Mouse (Mus musculus) cerebellum, adult 9-11 months (tissue): ENCODE results near the gene Mast4.

Experiments
- DNase-seq: peaks from one replicate; pipeline ENCODE4 v3.0.0; 2022

The Mast4 gene

GRCm38 (mm10) chr13:103195847-103196246, 138.4 kb downstream of the Mast4 start:
- DNase-seq, result no peak

- DNase-seq, result no peak
Observed at GRCm38 (mm10) chr13:103183566-103183965, 150.7 kb downstream of the Mast4 start.

GRCm38 (mm10) chr13:103181836-103182235, 152.5 kb downstream of the Mast4 start:
- no peak for DNase-seq

- no peak for DNase-seq
Observed at GRCm38 (mm10) chr13:103176871-103177270, 157.4 kb downstream of the Mast4 start.

- no peak for DNase-seq
Observed at GRCm38 (mm10) chr13:103174431-103174830, 159.9 kb downstream of the Mast4 start.

- peak; percentile 10 for DNase-seq
Observed at GRCm38 (mm10) chr13:103173545-103174182, 160.6 kb downstream of the Mast4 start.

GRCm38 (mm10) chr13:103151944-103152343, 182.4 kb downstream of the Mast4 start:
- no peak for DNase-seq

GRCm38 (mm10) chr13:103151171-103151570, 183.1 kb downstream of the Mast4 start:
- DNase-seq, result no peak

GRCm38 (mm10) chr13:103150671-103151070, 183.6 kb downstream of the Mast4 start:
- DNase-seq, result no peak

- DNase-seq, result no peak
Observed at GRCm38 (mm10) chr13:103149415-103149814, 184.9 kb downstream of the Mast4 start.

- DNase-seq, result no peak
Observed at GRCm38 (mm10) chr13:103144343-103144742, 190.0 kb downstream of the Mast4 start.

GRCm38 (mm10) chr13:103141304-103141703, 193.0 kb downstream of the Mast4 start:
- DNase-seq, result no peak

- DNase-seq, result no peak
Observed at GRCm38 (mm10) chr13:103140051-103140450, 194.2 kb downstream of the Mast4 start.

- DNase-seq, result no peak
Observed at GRCm38 (mm10) chr13:103138298-103138697, 196.0 kb downstream of the Mast4 start.

- DNase-seq, result no peak
Observed at GRCm38 (mm10) chr13:103135224-103135883, 198.9 kb downstream of the Mast4 start.

- no peak for DNase-seq
Observed at GRCm38 (mm10) chr13:103131781-103132180, 202.5 kb downstream of the Mast4 start.

- DNase-seq, result no peak
Observed at GRCm38 (mm10) chr13:103129130-103129797, 205.0 kb downstream of the Mast4 start.

GRCm38 (mm10) chr13:103128729-103129128, 205.6 kb downstream of the Mast4 start:
- no peak for DNase-seq

- no peak for DNase-seq
Observed at GRCm38 (mm10) chr13:103127594-103127993, 206.7 kb downstream of the Mast4 start.

GRCm38 (mm10) chr13:103123716-103124115, 210.6 kb downstream of the Mast4 start:
- no peak for DNase-seq

GRCm38 (mm10) chr13:103121796-103122792, 212.2 kb downstream of the Mast4 start:
- no peak for DNase-seq

- no peak for DNase-seq
Observed at GRCm38 (mm10) chr13:103120669-103121131, 213.6 kb downstream of the Mast4 start.

GRCm38 (mm10) chr13:103119728-103120127, 214.6 kb downstream of the Mast4 start:
- no peak for DNase-seq
